Mouse (Mus musculus) MEL (cell line): Measurements from ENCODE around the gene Nubp2. TPM values are rescaled to one million over a fixed set of nuclear protein-coding genes. Genes with fewer than 3 reads are reported as not detected.

Source experiments
- DNase-seq: peaks from one replicate; pipeline ENCODE4 v3.0.0; 2011; ENCODE audit warnings: low read depth, low spot score
- H3K27ac ChIP-seq: 2 replicates; pipeline ENCODE4 v1.5.1; 2012; ENCODE audit warnings: low read depth, mild to moderate bottlenecking, control low read depth, low read length, moderate library complexity; ENCODE audit not compliant: control insufficient read depth
- H3K27me3 ChIP-seq, 2 experiments: fragments of 150-350 bp in 1 of 2; sonication (generic) in 1 of 2; 2 replicates each; pipeline ENCODE4 v1.6.1; 2012; ENCODE audit warnings: low read length in 2 of 2, mild to moderate bottlenecking in 2 of 2, improper control_type of control experiment in 1 of 2, moderate library complexity in 1 of 2; ENCODE audit not compliant: insufficient read depth in 2 of 2, control insufficient read depth in 1 of 2
- H3K36me3 ChIP-seq, 2 experiments: 2 replicates each; pipeline ENCODE4 v1.6.1; 2012 to 2014; ENCODE audit warnings: low read length in 2 of 2, improper control_type of control experiment in 1 of 2, inconsistent platforms in 1 of 2, mild to moderate bottlenecking in 1 of 2; ENCODE audit not compliant: insufficient read depth in 2 of 2, control insufficient read depth in 1 of 2
- H3K4me1 ChIP-seq, 2 experiments: fragments of 150-350 bp in 1 of 2; sonication (generic) in 1 of 2; 2 replicates each; pipeline ENCODE4 v1.6.1; 2012; ENCODE audit warnings: low read length in 2 of 2, improper control_type of control experiment in 1 of 2, mild to moderate bottlenecking in 1 of 2; ENCODE audit not compliant: insufficient read depth in 2 of 2, control insufficient read depth in 1 of 2
- H3K4me3 ChIP-seq, 2 experiments: fragments of 150-350 bp in 1 of 2; sonication (generic) in 1 of 2; 2 replicates each; pipeline ENCODE4 v1.5.1; 2012; ENCODE audit warnings: low read depth in 2 of 2, low read length in 2 of 2, mild to moderate bottlenecking in 2 of 2, moderate library complexity in 2 of 2, control low read depth in 1 of 2, improper control_type of control experiment in 1 of 2; ENCODE audit not compliant: control insufficient read depth in 1 of 2, insufficient read depth in 1 of 2
- H3K79me2 ChIP-seq: 2 replicates; pipeline ENCODE4 v1.6.1; 2012; ENCODE audit warnings: mild to moderate bottlenecking, low read length, moderate library complexity; ENCODE audit not compliant: control insufficient read depth, poor library complexity, insufficient read depth
- H3K9ac ChIP-seq: 2 replicates; pipeline ENCODE4 v1.6.1; 2012; ENCODE audit warnings: low read depth, mild to moderate bottlenecking, control low read depth, low read length, moderate library complexity; ENCODE audit not compliant: control insufficient read depth, poor library complexity, severe bottlenecking
- H3K9me3 ChIP-seq: fragments of 150-350 bp; sonication (generic); replicated peaks from 2 replicates; pipeline ENCODE4 v1.6.1; 2012; ENCODE audit warnings: mild to moderate bottlenecking, low read length, improper control_type of control experiment, moderate library complexity; ENCODE audit not compliant: insufficient read depth
- BHLHE40 ChIP-seq: IDR thresholded peaks from 2 replicates; pipeline ENCODE4 v1.6.1; 2012; ENCODE audit warnings: low read depth, mild to moderate bottlenecking, inconsistent platforms, low read length, improper control_type of control experiment, borderline replicate concordance
- CHD1 ChIP-seq: IDR thresholded peaks from 2 replicates; pipeline ENCODE4 v1.6.1; 2012; ENCODE audit warnings: low read depth, mild to moderate bottlenecking, inconsistent platforms, low read length, improper control_type of control experiment
- CHD2 ChIP-seq: IDR thresholded peaks from 2 replicates; pipeline ENCODE4 v1.6.1; 2011; ENCODE audit warnings: low read length, improper control_type of control experiment
- E2F4 ChIP-seq: IDR thresholded peaks from 2 replicates; pipeline ENCODE4 v1.6.1; 2011; ENCODE audit warnings: low read depth, low read length, improper control_type of control experiment, borderline replicate concordance
- ELF1 ChIP-seq: IDR thresholded peaks from 2 replicates; pipeline ENCODE4 v1.6.1; 2014; ENCODE audit warnings: low read depth, mild to moderate bottlenecking, inconsistent platforms, low read length, improper control_type of control experiment, moderate library complexity
- EP300 ChIP-seq, 2 experiments: IDR thresholded peaks; 2 replicates each; pipeline ENCODE4 v1.6.1; 2011; ENCODE audit warnings: improper control_type of control experiment in 2 of 2, low read length in 2 of 2, low read depth in 1 of 2, mild to moderate bottlenecking in 1 of 2
- ETS1 ChIP-seq: IDR thresholded peaks from 2 replicates; pipeline ENCODE4 v1.6.1; 2012; ENCODE audit warnings: low read depth, mild to moderate bottlenecking, inconsistent platforms, low read length, improper control_type of control experiment, moderate library complexity
- GABPA ChIP-seq: IDR thresholded peaks from 2 replicates; pipeline ENCODE4 v1.6.1; 2012; ENCODE audit warnings: low read depth, mild to moderate bottlenecking, inconsistent platforms, low read length, improper control_type of control experiment, moderate library complexity
- KAT2A ChIP-seq: conservative IDR thresholded peaks from 2 replicates; pipeline ENCODE4 v1.6.1; 2012; ENCODE audit warnings: low read depth, low read length, improper control_type of control experiment, inconsistent platforms
- MAFK ChIP-seq: IDR thresholded peaks from 2 replicates; pipeline ENCODE4 v1.6.1; 2011; ENCODE audit warnings: low read depth, mild to moderate bottlenecking, low read length, improper control_type of control experiment, borderline replicate concordance
- MXI1 ChIP-seq: IDR thresholded peaks from 2 replicates; pipeline ENCODE4 v1.6.1; 2011; ENCODE audit warnings: mild to moderate bottlenecking, low read depth, low read length, improper control_type of control experiment
- MYB ChIP-seq: IDR thresholded peaks from 2 replicates; pipeline ENCODE4 v1.6.1; 2011; ENCODE audit warnings: mild to moderate bottlenecking, low read depth, low read length, improper control_type of control experiment
- NRF1 ChIP-seq: IDR thresholded peaks from 2 replicates; pipeline ENCODE4 v1.6.1; 2014; ENCODE audit warnings: low read depth, mild to moderate bottlenecking, inconsistent platforms, low read length, improper control_type of control experiment, moderate library complexity; ENCODE audit not compliant: poor library complexity, insufficient read depth, severe bottlenecking
- POLR2A ChIP-seq, 2 experiments: IDR thresholded peaks; 2 replicates each; pipeline ENCODE4 v1.6.1; 2011 to 2012; ENCODE audit warnings: low read length in 2 of 2, mild to moderate bottlenecking in 2 of 2, control low read depth in 1 of 2, improper control_type of control experiment in 1 of 2, low read depth in 1 of 2, moderate library complexity in 1 of 2; ENCODE audit not compliant: control insufficient read depth in 1 of 2, insufficient read depth in 1 of 2, poor library complexity in 1 of 2
- RAD21 ChIP-seq: IDR thresholded peaks from 2 replicates; pipeline ENCODE4 v1.6.1; 2011; ENCODE audit warnings: mild to moderate bottlenecking, low read depth, low read length, improper control_type of control experiment
- RCOR1 ChIP-seq: IDR thresholded peaks from 2 replicates; pipeline ENCODE4 v1.6.1; 2012; ENCODE audit warnings: low read depth, mild to moderate bottlenecking, inconsistent platforms, low read length, improper control_type of control experiment
- TBP ChIP-seq: IDR thresholded peaks from 2 replicates; pipeline ENCODE4 v1.8.0; 2011; ENCODE audit warnings: low read depth, low read length, improper control_type of control experiment
- UBTF ChIP-seq: IDR thresholded peaks from 2 replicates; pipeline ENCODE4 v1.6.1; 2012; ENCODE audit warnings: low read depth, mild to moderate bottlenecking, inconsistent platforms, low read length, improper control_type of control experiment, moderate library complexity, borderline replicate concordance; ENCODE audit not compliant: insufficient read depth
- USF2 ChIP-seq, 2 experiments: IDR thresholded peaks; 2 replicates each; pipeline ENCODE4 v1.6.1; 2011 to 2012; ENCODE audit warnings: improper control_type of control experiment in 2 of 2, low read length in 2 of 2, borderline replicate concordance in 1 of 2, inconsistent platforms in 1 of 2, low read depth in 1 of 2, mild to moderate bottlenecking in 1 of 2; ENCODE audit not compliant: insufficient read depth in 1 of 2
- ZMIZ1 ChIP-seq: IDR thresholded peaks from 2 replicates; pipeline ENCODE4 v1.6.1; 2012; ENCODE audit warnings: low read depth, mild to moderate bottlenecking, inconsistent platforms, low read length, improper control_type of control experiment, moderate library complexity
- polyA plus RNA-seq, 2 experiments: library from polyadenylated mRNA; stranded (reverse) in 1 of 2; unstranded in 1 of 2; fragments of >175 nt in 1 of 2; fragments of >200 nt in 1 of 2; gene quantifications; 2 replicates each; pipeline versions ENCODE4 v1.2.1 to v1.2.4; 2012; ENCODE audit warnings: low replicate concordance in 2 of 2, low read depth in 1 of 2; ENCODE audit not compliant: insufficient read length in 2 of 2, insufficient read depth in 1 of 2, missing spikeins in 1 of 2
- total RNA-seq: library from RNA; depleted of rRNA; stranded (reverse); fragments of 300-350 nt; gene quantifications from 2 replicates; pipeline ENCODE4 v1.2.3, GENCODE M21; 2012

Nubp2 gene
- total and polyA plus RNA-seq, 3 experiments: 141 to 191 TPM; not detected in 1

GRCm38 (mm10) chr17:24851381-24852125, 34.6 kb downstream of the Nubp2 start:
- peak overlapping the region; percentile 78 for H3K9ac ChIP-seq
- DNase-seq: peak; percentile 34
- H3K79me2 ChIP-seq: peaks cover 3% of the 10 kb centered on the region; the same call in 1 of the 2 replicates
- peaks cover 0 to 13% of the 10 kb centered on the region in 2 experiments; a peak in 2 of 4 replicates for H3K36me3 ChIP-seq
- H3K4me3 ChIP-seq: peak overlapping the region; percentile 84 to 88
- peaks cover 0 to 15% of the 10 kb centered on the region in 2 experiments; a peak in 2 of 4 replicates for H3K4me1 ChIP-seq
- TF ChIP-seq E2F4 (no peak), EP300 (IDR thresholded peaks at IDR 0.05; ENCODE audit: low read depth in 1 of 2, low read length in 2 of 2) (no peak), CHD1 (no peak), CHD2 (no peak)
- H3K27ac ChIP-seq: no peak overlapping the region
- no peaks in the 10 kb centered on the region for H3K27me3 ChIP-seq
- no peaks in the 10 kb centered on the region for H3K9me3 ChIP-seq

GRCm38 (mm10) chr17:24850773-24851127, 35.4 kb downstream of the Nubp2 start:
- H3K36me3 ChIP-seq: peaks cover 0 to 13% of the 10 kb centered on the region in 2 experiments; a peak in 2 of 4 replicates
- DNase-seq: no peak
- H3K9ac ChIP-seq: peak overlapping the region; percentile 78
- TF ChIP-seq RCOR1 (no peak), GABPA (no peak), UBTF (no peak), USF2 (IDR thresholded peaks at IDR 0.05; ENCODE audit: borderline replicate concordance in 1 of 2, insufficient read depth in 1 of 2, low read depth in 1 of 2, low read length in 2 of 2) (no peak)
- peak overlapping the region; percentile 84 to 88 for H3K4me3 ChIP-seq
- H3K27ac ChIP-seq: no peak overlapping the region
- H3K9me3 ChIP-seq: no peaks in the 10 kb centered on the region
- H3K27me3 ChIP-seq: no peaks in the 10 kb centered on the region
- peaks cover 0 to 15% of the 10 kb centered on the region in 2 experiments; a peak in 2 of 4 replicates for H3K4me1 ChIP-seq
- peaks cover 3% of the 10 kb centered on the region; the same call in 1 of the 2 replicates for H3K79me2 ChIP-seq

- peak; percentile 99 for DNase-seq
- Histone ChIP-seq H3K27ac (peak within 1 kb of the TSS; percentile 63), H3K36me3 (peaks cover 0 to 13% of the 10 kb centered on the region in 2 experiments; a peak in 2 of 4 replicates), H3K27me3 (no peaks in the 10 kb centered on the region), H3K4me1 (peaks cover 0 to 15% of the 10 kb centered on the region in 2 experiments; a peak in 2 of 4 replicates), H3K9me3 (no peaks in the 10 kb centered on the region), H3K79me2 (peaks cover 3% of the 10 kb centered on the region; the same call in 1 of the 2 replicates), H3K9ac (peak within 1 kb of the TSS; percentile 78), H3K4me3 (peak within 1 kb of the TSS; percentile 84 to 88)
- TF ChIP-seq NRF1: no peak
- TF ChIP-seq TBP: peak; percentile 60; the same call in 1 of the 2 replicates
- TF ChIP-seq KAT2A: no peak; the same call in 1 of the 2 replicates
- 0 out of 2 replicates have a peak, but pooled peaks have one; percentile 8 for TF ChIP-seq ELF1
- TF ChIP-seq MAFK: no peak
- peak; percentile 66 for TF ChIP-seq MXI1
- no peak for TF ChIP-seq ETS1
- no peak; the same call in 1 of the 2 replicates for TF ChIP-seq BHLHE40
- no peak for TF ChIP-seq MYB
- peak; percentile 81 to 91 for TF ChIP-seq POLR2A (IDR thresholded peaks at IDR 0.05; ENCODE audit: control insufficient read depth in 1 of 2, insufficient read depth in 1 of 2, low read depth in 1 of 2, low read length in 2 of 2, poor library complexity in 1 of 2)
- TF ChIP-seq GABPA: no peak
- peak; percentile 62; the same call in 1 of the 2 replicates for TF ChIP-seq ZMIZ1
- TF ChIP-seq RAD21: no peak
- peak in 1 of 2 experiments; percentile 76; a peak in 3 of 4 replicates for TF ChIP-seq USF2 (IDR thresholded peaks at IDR 0.05; ENCODE audit: borderline replicate concordance in 1 of 2, insufficient read depth in 1 of 2, low read depth in 1 of 2, low read length in 2 of 2)
- no peak for TF ChIP-seq EP300 (IDR thresholded peaks at IDR 0.05; ENCODE audit: low read depth in 1 of 2, low read length in 2 of 2)
Measured at GRCm38 (mm10) chr17:24850065-24850772, 35.9 kb downstream of the Nubp2 start, which contains the start of gene Fahd1. TSS of gene Fahd1 (minus strand) at chr17:24850364.
